Mouse (Mus musculus): ENCODE measurements around the gene Rbm3.

- TF ChIP-seq POLR2A (IDR thresholded peaks at IDR 0.05; ENCODE audit: borderline replicate concordance, extremely low read depth, insufficient read depth, insufficient read length, poor library complexity, severe bottlenecking) (peak; percentile 22; the same call in 1 of the 2 replicates), CTCF (IDR thresholded peaks at IDR 0.05; ENCODE audit: borderline replicate concordance, extremely low read depth, insufficient read depth, insufficient read length) (no peak)
Observed at GRCm38 (mm10) chrX:8192640-8193418, 47.1 kb upstream of the Rbm3 start.

Measured in brain, embryonic 14.5 days (tissue).